Mouse (Mus musculus) left cerebral cortex, postnatal 10 days (tissue): ENCODE results near the gene Pcsk2. TPM values are rescaled to one million over a fixed set of nuclear protein-coding genes. Genes with fewer than 3 reads are reported as not detected.

Experiments used
- DNase-seq, 2 experiments: peaks; one replicate each; pipeline ENCODE4 v3.0.0; 2021 to 2022; ENCODE audit warnings: low spot score in 2 of 2, mixed read lengths in 1 of 2; ENCODE audit errors: extremely low spot score in 1 of 2
- intact Hi-C: fragments of 180-260 bp; cut with DNase I; formaldehyde crosslinking; loops from one replicate; pipeline ENCODE4 v1.15.1; 2025
- total RNA-seq, 2 experiments: library from RNA; stranded (reverse); gene quantifications; 2 replicates each; pipeline ENCODE4 v1.2.3; 2021

Gene Pcsk2
- total RNA-seq, 2 experiments from 2014 or later = 167 to 168 TPM

DNA sequence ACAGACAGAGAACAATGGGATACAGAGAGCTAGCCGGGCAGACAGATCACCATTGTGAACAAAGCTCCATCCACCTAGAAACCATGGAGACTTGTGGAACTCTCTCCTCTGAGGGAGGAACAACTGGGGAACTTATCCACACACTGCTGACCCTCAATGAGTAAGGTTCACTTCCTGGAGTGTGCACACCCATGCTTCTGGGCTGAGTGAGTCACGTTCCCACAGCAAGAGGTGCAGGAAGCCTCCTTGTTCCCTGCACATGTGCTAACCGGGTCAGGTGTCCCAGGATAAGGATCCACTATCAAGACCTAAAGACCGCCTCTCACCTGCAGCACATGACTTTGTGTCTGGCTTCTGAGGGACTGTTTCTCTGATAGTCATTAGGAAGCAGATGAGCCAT is 307.5 kb downstream of the Pcsk2 start:
- intact Hi-C loops = no loop called here
- no peak for DNase-seq

DNA sequence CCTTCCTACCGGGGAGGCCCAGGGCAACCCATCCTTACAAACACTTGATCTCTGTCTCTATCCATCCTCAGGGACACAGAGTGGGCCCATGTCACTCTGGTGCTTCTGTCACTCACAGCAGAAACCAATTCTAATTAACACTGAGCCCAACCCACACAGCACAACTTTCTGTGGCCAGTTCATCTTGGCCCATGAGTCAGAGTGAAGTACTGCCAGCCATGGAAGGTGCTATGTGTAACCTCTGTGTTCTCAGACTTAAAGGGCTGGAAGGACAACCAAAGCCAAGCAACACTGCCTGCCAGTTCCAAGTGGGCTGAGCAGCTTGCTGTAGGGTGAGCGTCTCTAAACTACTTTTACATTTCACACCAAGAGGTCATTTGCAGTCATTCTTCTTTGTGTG is 313.2 kb downstream of the Pcsk2 start:
- DNase-seq = no peak
- intact Hi-C loops = no loop called here

- intact Hi-C loops = loop anchor here (10.0 kb wide), 1 partner anchor 592 kb away; no protein-coding TSS in a partner anchor
- DNase-seq = peak in 1 of 2 experiments; percentile 73
Measured at GRCm38 (mm10) chr2:143862484-143863231, 316.7 kb downstream of the Pcsk2 start, which contains the start of gene Bfsp1. TSS of gene Bfsp1 (minus strand) at chr2:143863173.

- intact Hi-C loops = loop anchor here (10.0 kb wide), 1 partner anchor 590 kb away; no protein-coding TSS in a partner anchor
- DNase-seq = no peak
Measured at GRCm38 (mm10) chr2:143864600-143864999, 318.6 kb downstream of the Pcsk2 start.
